Mouse (Mus musculus): Measurements from ENCODE around the gene Tsks.

- TF ChIP-seq CTCF (IDR thresholded peaks at IDR 0.05; ENCODE audit: extremely low read depth, insufficient read length, insufficient replicate concordance, low read depth, low read length), result no peak
- TF ChIP-seq POLR2A (IDR thresholded peaks at IDR 0.05; ENCODE audit: low read depth, low read length), result no peak
These were observed 14.4 kb upstream of the Tsks start for GRCm38 (mm10) chr7:44928570-44928969.
